Mouse (Mus musculus): ENCODE data around the gene Tpx2.
A peak's percentile ranks its signal among the peaks of the same experiment; 100 is the strongest.

Gene Tpx2

GRCm38 (mm10) chr2:152878239-152878638 is 30.5 kb downstream of the Tpx2 start:
- DNase-seq = no peak

DNA sequence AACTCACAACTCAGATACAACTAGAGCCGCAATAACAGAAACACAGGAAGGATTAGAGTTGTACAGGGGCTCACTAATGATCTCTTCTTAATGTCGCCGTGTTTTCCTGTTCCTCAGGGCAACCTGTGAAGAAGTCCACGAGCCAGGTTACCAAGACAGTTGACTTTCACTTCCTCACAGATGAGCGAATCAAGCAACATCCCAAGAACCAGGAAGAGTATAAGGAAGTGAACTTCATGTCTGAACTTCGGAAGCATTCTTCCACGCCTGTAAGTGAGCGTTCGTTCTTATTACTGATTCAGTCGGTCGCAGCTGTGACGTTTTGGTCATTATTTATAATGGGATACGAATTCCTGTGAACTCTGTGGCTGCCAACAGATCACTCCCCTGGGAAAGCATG is 33.1 kb downstream of the Tpx2 start:
- no peak for DNase-seq

DNA sequence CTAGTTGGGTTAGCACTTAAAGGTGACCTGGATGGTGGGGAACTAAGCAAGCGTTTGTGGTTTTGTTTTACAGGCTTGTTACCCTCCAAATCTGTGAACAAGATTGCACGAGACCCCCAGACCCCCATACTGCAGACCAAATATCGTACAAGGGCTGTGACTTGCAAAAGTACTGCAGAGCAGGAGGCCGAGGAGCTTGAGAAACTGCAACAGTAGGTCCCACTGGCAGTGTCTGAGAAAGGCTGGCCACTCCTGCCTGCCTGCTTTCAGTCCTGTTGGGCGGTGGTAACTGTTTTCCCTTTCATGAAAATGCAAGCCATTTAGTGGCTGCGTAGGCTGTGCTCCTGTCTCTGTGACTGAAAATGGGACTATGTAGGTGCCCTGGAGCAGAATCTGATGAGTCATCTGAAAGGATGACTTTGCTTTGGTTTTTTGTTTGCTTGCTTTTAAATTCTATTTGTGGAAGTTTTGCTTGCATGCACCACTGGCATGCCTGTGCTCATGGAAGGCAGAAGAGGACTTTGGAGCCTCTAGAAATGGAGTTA is 36.4 kb downstream of the Tpx2 start:
- no peak for DNase-seq

- DNase-seq = no peak
Measured at GRCm38 (mm10) chr2:152887230-152887629, 39.5 kb downstream of the Tpx2 start.

GRCm38 (mm10) chr2:152888774-152889173 is 41.0 kb downstream of the Tpx2 start:
- no peak for DNase-seq

DNA sequence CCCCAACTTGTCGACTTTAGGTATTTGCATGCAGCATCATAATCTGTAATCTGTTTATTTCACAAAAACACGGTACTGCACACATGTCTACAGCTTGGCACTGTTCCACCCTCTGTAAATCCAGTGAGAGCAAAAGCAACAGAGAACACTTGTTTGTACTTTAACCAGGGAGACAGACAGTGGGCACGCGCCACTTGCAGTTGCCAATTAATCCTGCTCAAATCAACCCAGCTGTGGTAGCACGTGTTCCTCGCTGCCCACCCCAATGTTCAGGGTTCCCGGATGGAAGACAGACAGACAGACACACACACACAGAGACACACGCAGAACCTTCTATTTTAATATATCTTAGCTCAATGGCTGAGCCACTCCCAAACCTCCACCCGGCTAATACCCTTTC is 48.1 kb downstream of the Tpx2 start:
- DNase-seq = no peak

DNA sequence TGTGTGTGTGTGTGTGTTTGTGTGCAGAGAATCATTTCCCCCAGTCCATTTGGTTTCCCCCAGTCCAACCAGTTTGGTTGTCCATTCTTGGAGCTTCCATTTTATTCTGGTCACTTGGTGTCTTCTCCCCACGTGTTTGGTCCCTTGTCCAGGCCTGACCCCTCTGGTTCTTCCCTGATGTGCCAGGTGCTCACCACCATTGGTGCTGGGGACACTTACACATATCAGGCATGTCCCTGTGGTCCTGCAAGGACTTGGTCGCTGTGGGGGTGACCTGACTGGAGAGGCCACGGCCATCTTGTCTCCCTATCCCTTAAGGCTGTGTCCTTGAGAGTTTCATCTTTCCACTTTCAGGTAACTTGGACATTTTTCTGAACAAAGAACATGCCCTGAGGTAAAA is 49.2 kb downstream of the Tpx2 start:
- no peak for DNase-seq

GRCm38 (mm10) chr2:152899011-152899410 is 51.2 kb downstream of the Tpx2 start:
- no peak for DNase-seq

DNA sequence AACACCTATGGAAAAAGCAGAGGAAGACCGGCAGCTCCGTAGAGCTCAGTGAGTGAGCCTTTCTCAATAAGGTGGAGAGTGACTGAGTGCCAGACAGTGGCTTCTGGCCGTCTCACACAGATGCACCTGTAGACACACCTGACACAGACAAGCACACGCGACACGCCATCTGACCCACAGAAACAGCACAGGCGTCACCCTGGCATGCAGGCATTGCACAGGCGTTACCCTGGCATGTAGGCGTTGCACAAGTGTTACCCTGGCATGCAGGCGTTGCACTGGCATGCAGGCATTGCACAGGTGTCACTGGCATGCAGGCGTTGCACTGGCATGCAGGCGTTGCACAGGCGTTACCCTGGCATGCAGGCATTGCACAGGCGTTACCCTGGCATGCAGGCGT is 53.5 kb downstream of the Tpx2 start:
- no peak for DNase-seq

- DNase-seq = no peak
Measured at GRCm38 (mm10) chr2:152902658-152903057, 54.9 kb downstream of the Tpx2 start.

- DNase-seq = no peak
Measured at GRCm38 (mm10) chr2:152903586-152903985, 55.8 kb downstream of the Tpx2 start.

GRCm38 (mm10) chr2:152904127-152904643 is 56.4 kb downstream of the Tpx2 start:
- no peak for DNase-seq

GRCm38 (mm10) chr2:152905036-152905829 is 57.5 kb downstream of the Tpx2 start:
- DNase-seq = no peak

DNA sequence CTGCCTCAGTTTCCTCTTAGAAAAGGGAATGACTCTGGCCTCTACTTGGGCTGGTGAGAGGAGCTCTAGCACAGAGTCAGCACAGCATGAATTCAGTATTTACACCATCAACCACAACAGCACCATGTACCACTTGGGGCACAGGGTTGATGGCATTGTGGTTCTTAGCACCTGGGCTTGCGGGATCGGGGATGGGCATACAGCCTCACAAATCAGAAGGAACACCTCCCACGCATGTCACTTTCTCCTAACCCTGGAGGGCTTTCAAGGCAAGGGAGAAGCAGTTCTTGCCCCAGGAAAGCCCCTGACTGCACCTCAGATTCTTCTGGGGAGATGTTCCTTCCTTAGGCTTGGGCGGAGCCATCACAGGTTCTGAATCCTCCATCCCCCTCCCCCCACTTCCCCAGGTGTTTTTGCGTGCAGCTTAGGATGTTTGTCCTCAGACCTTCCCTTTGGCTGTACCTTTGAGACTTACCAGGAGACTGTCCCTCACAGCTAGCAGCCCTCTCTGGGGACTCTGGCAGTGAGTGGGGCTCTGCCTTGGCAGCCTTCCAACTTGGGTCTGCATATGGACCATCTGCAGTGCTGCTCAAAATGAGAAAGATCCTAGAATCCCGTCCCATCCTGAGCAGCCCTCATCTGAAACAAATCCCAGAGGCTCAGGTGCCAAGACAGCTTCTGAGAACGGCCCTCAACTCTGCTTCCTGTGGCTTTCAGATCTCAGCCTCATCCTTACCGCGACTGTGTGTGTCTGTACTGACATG is 58.7 kb downstream of the Tpx2 start:
- DNase-seq = no peak

GRCm38 (mm10) chr2:152907114-152907943 is 59.6 kb downstream of the Tpx2 start:
- no peak for DNase-seq

- no peak for DNase-seq
Measured at GRCm38 (mm10) chr2:152909848-152910247, 62.1 kb downstream of the Tpx2 start.

- no peak for DNase-seq
Measured at GRCm38 (mm10) chr2:152911031-152911430, 63.3 kb downstream of the Tpx2 start, which contains the start of gene Mylk2. Gene Mylk2 (plus strand): TSS chr2:152911352.

GRCm38 (mm10) chr2:152911432-152911831 is 63.7 kb downstream of the Tpx2 start:
- no peak for DNase-seq

- no peak for DNase-seq
Measured at GRCm38 (mm10) chr2:152913471-152913870, 65.7 kb downstream of the Tpx2 start.

GRCm38 (mm10) chr2:152914310-152915120 is 66.8 kb downstream of the Tpx2 start:
- DNase-seq = peak; percentile 85

- no peak for DNase-seq
Measured at GRCm38 (mm10) chr2:152915453-152915852, 67.7 kb downstream of the Tpx2 start.

GRCm38 (mm10) chr2:152916111-152916510 is 68.3 kb downstream of the Tpx2 start:
- no peak for DNase-seq
